Mouse (Mus musculus) urinary bladder, adult 18-20 months (tissue): ENCODE data around the gene Trim11.

Source experiments
- DNase-seq, 2 experiments: peaks; one replicate each; pipeline ENCODE4 v3.0.0; 2022; ENCODE audit warnings: low spot score in 2 of 2, mixed read lengths in 2 of 2

Gene Trim11

GRCm38 (mm10) chr11:58980381-58980990 is 2.6 kb downstream of the Trim11 start:
- no peak for DNase-seq

GRCm38 (mm10) chr11:58981541-58982447 is 3.9 kb downstream of the Trim11 start:
- peak in 1 of 2 experiments; percentile 34 for DNase-seq

DNA sequence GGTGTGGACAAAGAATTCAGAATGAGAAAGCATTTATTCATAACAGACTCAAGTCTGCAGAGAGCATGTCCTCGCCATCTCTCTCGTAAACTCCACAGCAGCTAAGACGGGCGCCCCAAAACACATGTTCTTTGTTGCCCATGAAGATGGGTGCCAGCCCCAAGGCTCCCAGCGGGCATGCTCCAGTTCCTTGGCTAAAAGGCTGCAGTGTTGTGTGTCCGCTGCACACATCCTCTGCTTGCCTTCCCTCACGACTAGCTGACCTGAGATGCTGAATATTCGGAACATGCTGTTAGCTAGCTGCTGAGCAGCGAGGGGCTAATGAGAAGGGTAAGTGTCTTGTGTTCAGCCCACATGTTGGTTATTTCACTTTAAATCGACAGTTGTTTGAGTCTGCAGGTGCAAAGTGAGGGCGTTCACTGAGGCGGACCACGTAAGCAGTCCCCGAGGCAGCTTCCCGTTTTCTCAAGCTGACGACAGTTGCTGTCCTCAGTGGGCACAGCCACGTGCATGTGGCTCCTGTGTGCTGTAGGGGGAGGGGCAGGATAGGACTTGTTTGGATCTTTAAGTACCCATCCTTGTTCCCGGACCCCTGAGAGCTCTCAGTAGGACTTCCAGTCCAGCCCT is 4.7 kb downstream of the Trim11 start:
- no peak for DNase-seq

GRCm38 (mm10) chr11:58983691-58984341 is 5.9 kb downstream of the Trim11 start:
- no peak for DNase-seq

GRCm38 (mm10) chr11:58984657-58985056 is 6.8 kb downstream of the Trim11 start:
- no peak for DNase-seq

GRCm38 (mm10) chr11:58985299-58985917 is 7.5 kb downstream of the Trim11 start:
- DNase-seq, result no peak

DNA sequence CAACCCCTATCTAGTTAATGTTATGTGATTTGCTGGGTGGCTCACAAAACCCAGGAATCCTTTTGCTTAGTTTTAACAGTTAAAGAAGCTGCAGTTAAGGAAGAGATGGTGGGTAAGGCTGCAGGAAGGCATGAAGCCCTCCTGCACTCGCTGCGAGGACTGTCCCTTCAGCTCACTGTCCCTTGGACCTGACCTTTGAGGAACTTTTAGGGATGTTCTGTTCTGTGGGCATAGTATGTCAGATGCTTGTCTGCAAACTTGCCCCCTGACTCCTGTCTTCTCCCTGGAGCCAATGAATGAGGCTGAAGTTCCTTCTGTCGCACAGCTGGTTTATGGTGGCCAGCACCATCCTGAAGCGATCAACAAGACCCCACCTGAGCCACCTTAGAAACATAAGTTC is 11.3 kb downstream of the Trim11 start:
- no peak for DNase-seq

- DNase-seq, result no peak
These were observed 12.2 kb downstream of the Trim11 start for GRCm38 (mm10) chr11:58990141-58990540.

GRCm38 (mm10) chr11:58990794-58991193 is 12.9 kb downstream of the Trim11 start:
- DNase-seq, result no peak

GRCm38 (mm10) chr11:58991911-58992310 is 14.0 kb downstream of the Trim11 start:
- DNase-seq, result no peak

DNA sequence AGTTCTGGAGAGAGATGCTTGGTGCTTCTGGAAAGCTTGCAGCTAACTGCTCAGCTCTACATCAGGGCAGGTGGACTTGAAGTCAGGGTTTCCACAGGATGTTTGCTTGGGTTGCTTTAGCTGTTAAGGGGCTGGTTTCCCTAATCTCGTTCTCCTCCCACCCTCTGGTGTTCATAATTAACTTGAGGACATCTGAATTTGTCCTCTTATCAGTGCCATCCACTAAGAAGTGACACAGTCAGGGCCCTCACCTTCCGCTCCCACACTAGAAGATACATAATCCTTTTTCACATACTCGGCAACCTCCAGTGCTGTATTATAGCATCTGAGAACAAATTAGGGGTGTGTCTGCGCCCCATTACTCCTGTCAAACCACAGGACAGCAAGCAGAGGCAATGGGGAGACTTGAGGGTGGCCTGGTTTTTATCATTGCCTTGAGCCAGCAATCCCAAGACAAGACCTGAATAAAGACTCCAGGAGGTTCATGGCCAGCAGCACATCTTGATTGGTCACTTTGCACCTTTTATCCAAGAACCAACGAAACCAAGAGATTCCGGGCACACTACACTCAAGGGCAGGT is 15.3 kb downstream of the Trim11 start:
- DNase-seq, result no peak

DNA sequence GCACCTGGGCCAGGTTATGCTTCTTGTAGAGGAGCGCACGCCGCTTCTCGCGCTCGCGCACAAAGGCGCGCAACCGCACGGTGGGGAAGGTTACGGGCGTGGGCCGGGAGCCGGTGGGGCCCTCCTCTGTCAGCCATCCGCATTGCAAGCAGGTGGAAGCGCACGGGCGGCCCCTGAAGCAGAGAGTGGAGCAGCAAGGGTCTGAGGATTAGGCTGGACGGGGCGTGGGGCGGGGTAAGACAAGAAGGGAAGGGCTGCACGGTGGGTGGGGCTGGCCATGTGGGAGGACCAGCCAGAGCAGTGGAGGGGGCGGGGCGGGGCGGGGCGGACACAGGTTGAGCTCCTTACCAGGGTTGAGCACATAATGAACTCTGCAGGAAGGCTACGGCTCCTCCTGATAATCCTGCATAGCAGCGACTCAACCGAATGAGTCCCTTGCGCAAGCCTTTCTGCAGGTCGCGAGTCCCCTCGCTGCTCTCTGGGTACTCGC is 16.5 kb downstream of the Trim11 start:
- DNase-seq, result peak in 1 of 2 experiments; percentile 44

DNA sequence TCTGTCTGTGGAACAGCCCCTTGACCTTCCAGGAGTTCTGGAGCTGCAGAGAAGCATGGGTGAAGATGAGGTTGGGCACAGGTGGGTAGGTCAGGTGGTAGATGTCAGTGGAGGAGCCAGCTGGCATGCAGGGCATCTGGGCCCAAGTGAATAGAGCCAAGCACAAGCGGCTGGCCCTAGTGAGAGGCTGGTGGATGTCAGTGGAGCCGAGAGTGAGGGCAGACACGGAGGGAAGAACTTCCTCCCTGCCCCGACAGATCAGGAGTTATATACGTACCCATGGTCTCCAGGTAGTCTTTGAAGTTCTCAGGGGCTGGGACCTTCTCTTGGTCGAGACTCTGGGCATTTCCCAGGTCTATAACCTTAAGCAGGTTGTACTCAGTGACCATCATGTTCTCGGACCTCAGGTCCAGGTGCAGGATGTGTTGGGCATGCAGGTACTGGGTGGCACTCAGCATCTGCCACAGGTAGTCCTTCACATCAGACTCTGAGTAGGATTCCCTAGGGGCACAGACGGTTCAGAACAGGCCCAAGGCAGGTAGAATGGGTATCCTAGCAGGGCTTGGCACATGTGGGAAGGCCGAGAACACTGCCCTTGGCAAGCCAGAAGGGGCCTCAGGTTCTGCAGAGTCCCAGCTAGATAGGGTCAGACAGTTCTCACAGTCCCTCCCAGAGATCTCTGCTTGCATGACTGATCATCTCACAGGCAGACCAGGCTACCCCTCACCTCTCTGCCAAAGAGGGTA is 17.3 kb downstream of the Trim11 start:
- no peak for DNase-seq

GRCm38 (mm10) chr11:58995807-58996370 is 18.0 kb downstream of the Trim11 start:
- DNase-seq, result no peak

- no peak for DNase-seq
These were observed 19.6 kb downstream of the Trim11 start for GRCm38 (mm10) chr11:58997541-58997940.

DNA sequence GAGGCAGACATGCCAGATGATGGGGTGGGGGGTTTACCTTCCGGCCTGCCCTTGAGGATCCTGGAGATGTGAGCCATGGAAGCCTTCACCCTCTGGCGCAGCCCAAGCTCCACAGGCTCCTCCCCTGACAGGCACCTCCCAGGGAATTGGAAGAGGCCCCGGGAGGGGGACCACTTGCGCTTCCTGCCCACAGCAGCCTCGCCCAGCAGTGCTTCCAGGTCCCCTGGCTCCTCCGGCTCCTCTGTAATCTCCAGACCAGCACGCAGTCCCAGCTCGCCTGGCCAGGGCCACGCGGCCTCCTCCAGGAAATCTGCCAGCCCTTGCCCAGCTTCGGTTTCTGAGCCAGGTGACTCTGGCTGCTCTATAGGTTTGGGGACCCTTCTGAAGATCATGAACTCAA is 21.3 kb downstream of the Trim11 start:
- DNase-seq, result no peak

DNA sequence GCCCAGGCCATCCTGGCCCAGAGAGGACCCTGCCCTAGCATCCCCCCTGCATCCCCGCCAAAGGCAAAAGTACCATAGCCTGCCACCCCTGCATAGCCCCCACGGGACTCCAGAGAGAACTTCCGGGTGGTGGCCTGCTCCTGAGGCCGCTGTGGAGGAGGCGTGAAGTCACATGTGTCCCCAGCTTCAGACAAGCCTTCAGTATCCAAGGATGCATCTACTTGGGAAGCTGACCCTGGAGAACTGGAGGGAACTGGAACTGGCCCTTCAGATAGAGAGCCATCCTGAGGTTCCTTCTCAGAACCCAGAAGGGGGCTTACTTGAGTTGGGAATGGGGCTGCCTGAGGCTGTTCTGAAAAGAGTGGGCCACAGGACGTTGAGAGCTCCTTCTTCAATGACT is 21.9 kb downstream of the Trim11 start:
- no peak for DNase-seq

DNA sequence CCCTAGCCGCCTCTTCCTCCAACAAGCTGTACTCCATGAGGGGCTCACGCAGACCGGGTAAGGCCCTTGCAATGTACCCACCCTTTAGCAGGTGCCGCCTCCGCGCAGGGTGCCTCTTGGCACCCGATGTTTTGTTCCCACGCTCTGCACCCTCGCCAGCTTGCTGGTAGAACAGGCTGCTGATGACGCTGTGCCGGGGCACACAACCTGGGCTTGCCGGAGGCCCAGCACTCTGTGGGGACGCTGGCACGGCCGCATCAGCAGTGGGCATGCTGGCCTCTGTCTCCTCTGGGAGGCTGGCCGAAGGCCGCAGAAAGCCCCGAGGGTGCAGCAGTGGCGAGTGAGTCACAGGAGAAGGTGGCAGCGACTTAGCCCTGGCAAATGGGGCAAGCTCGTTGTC is 22.7 kb downstream of the Trim11 start:
- DNase-seq, result no peak

DNA sequence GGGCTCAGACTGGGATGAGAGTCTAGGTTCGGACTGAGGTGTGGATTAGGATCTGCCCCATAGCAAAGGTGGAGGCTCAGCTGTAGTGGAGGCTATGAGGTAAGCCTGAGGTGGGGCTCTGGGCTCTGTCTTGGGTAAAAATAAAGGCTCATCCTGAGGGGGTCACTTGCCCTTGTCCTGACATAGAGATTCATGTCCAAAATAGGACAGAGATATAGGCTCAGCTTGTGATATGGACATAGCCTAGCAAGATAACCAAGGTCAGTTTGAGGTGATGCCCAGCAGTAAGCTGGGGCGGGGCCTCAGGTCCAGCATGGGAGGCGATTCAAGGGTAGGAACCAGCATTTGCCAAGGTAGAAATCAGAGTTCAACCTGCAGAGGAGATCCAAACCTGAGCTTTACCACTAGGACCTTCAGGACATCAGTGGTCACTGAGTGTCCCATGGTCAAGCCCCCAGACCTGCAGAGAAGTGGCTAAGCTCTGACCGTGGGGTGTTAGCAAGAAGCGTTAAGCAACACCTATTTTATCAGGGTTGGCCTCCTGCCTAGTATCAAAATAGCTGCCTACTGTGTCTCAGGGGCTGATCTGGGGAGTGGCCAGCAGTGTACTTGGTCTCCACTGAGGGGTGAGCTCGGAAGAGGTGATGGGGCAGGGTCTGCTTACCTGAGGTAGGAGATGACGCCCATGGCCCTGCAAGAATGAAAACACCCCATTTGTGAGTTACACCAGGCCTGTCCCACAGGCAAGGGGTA is 24.6 kb downstream of the Trim11 start:
- DNase-seq, result no peak
